Mouse (Mus musculus) lung, postnatal 36 days (tissue): ENCODE measurements around the gene N4bp2l1.
A peak's percentile ranks its signal among the peaks of the same experiment; 100 is the strongest.

ENCODE experiments used
- DNase-seq: peaks from one replicate; pipeline ENCODE4 v3.0.0; 2022; ENCODE audit warnings: mixed read lengths

Gene N4bp2l1

DNA sequence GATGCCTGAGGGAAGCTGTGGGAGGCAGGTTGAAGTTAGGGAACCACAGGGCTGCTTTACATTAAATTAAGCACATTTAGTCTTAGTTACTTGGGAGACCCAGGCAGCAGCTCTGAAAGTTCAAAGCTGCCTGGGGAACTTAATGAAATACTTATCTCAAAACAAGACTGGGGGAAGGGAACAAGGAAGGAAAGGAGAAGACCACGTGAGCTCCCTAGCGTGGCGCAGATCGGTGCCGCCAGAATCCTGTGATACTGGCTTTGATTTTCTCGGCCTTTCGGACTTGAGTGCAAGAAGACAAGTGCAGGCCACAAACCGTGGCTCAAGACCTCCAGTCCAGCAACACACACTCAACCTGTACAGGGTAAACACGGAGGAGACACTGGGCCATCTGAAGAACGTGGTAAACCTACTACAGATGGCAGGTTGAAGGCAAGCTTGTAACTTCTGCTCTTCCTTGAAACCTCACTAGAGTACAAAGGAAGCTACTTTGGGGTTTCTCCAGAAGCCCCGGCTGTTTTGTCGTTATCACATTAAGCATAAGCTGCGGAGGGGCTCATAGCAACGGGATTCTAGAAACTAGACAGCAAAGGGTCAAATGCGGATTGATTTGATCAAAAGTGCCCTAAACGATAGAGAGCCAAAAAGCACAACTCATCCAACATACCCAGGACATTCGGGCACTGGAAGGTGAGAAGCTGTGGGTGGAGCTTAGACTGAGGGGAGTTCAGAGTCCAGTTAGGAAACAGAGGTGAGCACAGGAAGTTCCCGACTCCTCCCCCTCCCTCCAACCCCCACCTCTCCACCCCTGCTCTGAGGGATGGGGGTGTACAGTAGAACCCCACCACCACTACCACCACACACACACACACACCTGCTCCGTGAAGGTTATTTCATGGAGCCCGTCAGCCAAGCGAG is 1.5 kb upstream of the N4bp2l1 start:
- no peak for DNase-seq

DNA sequence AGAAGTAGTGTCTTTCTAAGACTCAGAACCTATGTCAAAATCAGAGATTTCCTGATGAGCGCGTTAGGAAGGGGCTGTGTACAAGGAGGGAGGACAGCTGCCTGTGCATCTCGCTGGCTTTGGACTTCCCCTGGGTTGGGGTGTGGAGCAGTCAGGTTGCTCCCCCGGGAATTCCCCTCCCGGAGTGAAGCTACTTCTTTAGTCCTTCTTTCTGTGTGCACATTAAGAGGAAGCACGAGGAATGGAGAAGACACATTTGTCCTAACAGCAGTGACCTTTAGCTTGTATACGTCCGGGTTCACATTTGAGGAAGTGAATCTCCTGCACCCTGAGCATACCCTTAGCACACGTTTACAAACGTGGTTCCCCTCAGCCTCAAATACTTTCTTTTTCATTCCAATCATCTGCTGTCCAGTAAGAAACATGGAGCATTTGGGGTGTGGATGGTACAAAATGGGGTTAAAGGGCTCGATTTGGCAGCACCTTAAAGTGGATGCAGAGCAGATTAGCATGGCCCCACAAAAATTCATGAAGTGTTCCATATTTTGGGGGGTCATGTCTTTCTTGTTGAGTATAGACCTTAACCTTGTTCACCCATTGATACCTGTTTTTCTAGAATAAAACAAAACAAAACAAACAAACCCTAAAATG is 1.5 kb downstream of the N4bp2l1 start:
- DNase-seq, result no peak

GRCm38 (mm10) chr5:150594649-150595339 is 2.2 kb downstream of the N4bp2l1 start:
- no peak for DNase-seq

DNA sequence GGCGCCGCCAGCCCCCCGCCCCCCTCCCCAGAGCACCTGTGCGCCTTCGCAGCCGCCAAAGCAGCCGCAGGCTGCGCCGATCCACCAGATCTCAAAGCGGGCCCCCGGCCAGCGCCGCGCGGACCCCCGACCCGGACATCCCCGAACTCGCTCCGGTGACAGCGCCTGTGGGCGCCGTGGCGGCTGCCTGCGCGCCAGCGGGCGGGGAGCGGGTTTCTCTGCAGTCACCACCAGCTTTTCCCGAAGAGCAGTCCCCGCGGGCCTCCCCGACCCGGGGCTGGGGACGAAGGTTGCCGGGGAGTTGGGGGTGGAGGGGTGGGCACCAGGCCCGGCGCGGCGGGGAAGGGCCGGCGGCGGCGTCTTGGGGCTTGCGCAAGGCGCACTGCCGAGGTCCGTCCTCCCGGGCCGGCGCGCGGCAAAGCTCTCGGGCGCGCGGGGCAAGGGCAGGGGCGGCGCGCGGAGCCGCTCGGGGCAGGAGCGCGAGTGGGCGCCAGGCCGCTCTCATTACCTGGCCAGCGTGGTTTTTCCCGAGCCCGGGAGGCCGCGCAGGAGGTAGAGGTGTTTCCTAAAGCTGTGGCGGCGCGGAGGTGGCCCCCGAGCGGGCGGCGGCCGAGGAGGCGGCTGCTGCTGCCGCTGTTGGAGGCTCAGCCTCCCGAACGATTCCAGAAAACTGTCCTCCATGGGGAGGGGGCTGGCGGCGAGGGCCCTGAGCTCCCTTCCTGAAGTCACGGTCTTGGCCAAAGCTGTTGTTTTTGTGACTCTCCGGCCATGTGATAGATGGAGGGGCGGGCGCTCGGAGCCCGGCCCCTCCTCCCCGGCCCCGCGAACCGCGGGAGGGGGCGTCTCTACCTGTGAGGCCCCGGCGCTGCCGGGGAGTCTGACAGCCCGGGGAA is 3.0 kb downstream of the N4bp2l1 start:
- DNase-seq, result peak; percentile 71

DNA sequence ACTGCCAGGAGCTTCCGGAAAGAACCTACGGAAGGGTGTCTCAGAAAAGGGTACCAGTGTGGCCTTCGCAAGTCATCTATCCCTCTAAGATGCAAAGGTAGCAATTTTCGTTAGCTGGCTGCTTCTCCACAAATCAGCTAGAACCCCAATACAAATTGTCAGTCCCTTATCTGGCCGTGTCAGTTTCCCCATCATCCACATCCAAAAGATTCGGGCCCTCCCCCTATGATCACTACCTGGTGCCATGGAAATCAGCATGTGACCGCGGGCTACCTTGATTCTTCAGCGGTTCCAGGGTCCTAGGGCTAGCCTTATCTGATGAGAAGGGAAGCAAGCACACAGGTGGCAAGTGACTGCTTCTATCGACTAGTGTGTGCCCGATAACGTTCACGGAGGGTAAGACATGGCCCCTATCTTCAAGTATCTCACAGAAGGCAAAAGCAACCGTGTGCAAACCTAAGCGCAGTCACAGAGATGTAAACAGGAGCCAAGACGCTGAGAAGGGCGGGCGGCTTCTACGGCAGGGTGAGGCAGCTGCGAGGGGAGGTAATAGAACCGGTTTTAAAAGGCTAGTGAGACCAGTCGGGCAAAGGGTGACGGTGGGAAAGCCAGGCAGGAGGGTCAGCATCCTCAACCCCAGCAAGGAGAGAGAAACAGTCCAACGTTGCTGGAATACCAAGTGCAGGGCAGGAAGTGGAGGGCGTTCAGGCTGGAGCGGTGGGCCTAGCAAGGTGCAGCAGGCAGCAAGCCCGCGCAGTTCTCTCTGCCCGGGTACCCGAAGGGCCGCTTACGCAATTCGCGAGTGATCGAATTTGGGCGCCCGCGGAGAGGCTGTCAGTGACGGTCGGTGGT is 3.9 kb downstream of the N4bp2l1 start:
- DNase-seq, result peak; percentile 61

GRCm38 (mm10) chr5:150592186-150592903 is 4.6 kb downstream of the N4bp2l1 start:
- DNase-seq, result no peak

GRCm38 (mm10) chr5:150589945-150590344 is 7.0 kb downstream of the N4bp2l1 start:
- no peak for DNase-seq

DNA sequence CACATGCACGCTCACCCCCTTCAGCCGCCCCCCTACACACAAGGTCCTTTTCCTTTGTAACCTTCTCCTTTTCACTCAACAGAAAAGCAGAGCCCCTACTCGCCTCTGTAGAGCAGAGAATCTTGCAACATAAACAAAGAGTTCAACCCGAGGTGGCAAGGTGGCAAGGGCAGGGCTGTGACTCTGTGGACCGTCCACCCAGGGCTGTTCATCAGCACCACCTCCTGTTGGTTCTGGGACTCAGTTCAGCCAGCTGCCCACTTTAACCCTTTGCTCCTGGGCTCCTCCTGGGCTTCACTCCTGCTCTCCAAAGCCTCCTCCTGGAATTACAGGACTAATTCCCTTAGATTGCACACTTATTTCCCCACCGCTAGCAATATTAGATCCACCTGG is 12.7 kb downstream of the N4bp2l1 start:
- DNase-seq, result no peak

GRCm38 (mm10) chr5:150583622-150584336 is 13.2 kb downstream of the N4bp2l1 start:
- DNase-seq, result peak; percentile 65

DNA sequence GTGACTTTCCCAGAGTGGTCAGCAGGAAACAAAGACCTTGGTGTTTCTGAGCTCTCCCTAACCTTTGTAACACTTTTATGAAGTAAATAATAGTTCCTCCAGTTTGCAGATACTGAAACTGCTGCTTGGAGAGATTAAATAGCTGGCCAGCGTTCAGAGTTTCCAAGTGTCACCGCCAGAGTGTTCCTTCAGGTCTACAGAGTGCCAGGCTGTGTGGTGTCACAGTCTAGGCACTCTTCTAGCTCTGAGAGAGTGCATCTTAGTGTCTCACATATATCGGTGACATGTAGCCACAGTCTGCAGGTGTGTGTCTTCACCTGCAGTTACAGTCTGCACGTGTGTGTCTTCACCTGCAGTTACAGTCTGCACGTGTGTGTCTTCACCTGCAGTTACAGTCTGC is 13.8 kb downstream of the N4bp2l1 start:
- no peak for DNase-seq

DNA sequence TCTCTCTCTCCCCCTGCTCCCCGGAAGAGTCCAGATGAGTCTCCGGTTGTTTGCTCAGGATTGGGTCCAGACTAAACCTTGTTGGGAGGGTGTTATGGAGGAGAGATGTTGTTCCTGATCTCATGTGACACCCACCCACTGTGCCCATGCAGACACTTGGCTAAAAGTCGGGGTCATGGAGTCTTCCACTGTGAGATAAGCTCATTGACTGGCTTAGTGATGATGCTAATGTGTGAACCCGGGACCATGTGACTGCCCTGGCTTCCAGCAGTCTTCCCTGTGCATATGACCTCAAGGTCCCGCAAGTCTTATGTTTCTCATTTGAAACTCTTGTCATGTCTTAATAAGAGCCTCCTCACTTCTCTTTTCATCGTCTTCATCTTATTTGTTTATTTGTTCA is 15.8 kb downstream of the N4bp2l1 start:
- no peak for DNase-seq

GRCm38 (mm10) chr5:150578613-150579171 is 18.3 kb downstream of the N4bp2l1 start:
- DNase-seq, result no peak

DNA sequence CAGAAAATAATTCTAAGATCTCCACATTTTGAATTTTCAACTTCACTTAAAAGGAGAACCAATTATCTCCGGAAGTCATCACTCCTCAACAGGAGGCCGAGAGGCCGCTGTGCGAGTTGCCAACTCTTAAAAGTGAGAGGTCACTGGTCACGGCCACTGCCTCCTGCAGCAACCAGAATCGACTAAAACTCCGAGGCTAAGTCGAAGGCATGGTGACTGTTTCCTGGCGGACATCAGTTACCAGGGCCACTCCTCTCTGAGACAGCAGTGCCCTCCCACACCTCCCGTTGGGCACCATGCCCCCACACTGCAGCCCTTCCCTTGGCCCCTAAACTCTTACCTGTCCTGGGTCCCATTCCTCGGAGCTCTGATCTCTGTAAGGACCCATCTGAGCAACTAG is 20.2 kb downstream of the N4bp2l1 start:
- DNase-seq, result no peak

- DNase-seq, result no peak
Measured at GRCm38 (mm10) chr5:150574885-150575284, 22.1 kb downstream of the N4bp2l1 start.

DNA sequence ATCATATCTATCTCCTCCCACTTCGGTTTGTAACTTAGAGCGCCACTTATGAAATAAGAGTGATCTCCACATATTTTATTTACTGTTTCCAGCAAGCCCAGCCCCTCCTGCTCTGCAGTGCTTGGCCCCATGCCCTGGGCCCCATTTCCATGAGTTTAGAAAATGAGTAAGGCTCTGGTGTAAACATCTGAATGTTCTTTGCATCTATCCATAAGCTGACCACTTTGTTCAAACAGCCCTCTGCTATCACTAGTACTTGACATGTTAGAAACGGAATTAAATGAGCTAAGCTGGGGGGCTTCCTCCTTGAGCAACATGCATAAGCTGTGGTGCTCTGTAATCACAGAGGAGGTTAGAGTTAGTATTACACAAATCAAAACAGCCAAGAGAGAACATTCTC is 22.6 kb downstream of the N4bp2l1 start:
- peak; percentile 29 for DNase-seq

DNA sequence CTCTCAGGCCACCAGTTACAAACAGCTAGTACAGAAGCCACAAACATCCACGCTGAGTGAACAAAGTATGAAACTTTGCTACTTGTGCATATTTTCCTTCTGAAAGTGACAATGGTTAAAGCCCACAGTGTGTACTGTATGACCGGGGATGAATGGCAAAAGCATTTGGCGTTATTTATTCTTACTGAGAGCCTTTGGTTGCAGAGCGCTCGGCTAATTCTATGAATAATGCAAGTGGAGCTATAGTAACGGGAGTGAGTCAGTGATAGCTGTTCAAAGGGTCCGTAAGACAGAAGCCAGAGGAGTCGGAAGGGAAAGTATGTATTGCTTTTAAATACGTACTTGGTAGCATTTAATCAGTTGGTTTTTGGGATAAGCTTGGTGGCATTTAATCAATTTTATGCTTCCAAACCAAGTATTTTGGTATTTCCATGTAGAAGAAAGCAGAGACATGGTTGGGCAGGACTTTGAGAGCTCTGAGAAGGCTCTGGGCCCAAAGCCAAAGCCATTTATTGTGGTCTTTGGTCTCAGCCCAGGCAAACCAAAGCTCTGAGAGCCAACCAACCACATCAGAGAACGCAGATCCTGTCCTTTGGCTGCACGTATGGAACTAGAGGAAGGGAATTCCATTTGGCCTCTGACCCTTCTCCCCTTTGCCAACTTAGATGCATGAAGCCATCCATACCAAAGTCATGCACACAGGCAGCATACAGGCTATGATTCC is 26.3 kb downstream of the N4bp2l1 start:
- DNase-seq, result no peak

DNA sequence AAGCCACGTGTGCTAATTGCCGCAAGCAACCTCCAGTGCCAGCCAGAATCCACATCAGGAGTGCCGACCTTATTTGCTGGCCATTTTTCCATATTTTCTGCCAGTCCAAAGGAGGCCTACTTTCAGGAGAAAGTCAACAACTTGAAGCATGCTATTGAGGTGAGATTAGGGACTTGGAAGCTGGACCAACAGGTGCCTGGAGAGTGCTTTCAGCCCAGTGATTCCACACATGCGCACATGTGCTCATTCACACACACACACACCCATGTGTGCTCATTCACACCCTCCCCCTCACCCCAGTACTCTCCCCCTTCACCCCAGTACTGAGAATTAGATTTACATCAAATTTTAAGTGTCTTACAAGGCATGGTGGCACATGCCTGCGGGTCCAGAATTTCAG is 30.0 kb downstream of the N4bp2l1 start:
- peak; percentile 67 for DNase-seq

- DNase-seq, result no peak
Measured at GRCm38 (mm10) chr5:150566226-150566625, 30.8 kb downstream of the N4bp2l1 start.

DNA sequence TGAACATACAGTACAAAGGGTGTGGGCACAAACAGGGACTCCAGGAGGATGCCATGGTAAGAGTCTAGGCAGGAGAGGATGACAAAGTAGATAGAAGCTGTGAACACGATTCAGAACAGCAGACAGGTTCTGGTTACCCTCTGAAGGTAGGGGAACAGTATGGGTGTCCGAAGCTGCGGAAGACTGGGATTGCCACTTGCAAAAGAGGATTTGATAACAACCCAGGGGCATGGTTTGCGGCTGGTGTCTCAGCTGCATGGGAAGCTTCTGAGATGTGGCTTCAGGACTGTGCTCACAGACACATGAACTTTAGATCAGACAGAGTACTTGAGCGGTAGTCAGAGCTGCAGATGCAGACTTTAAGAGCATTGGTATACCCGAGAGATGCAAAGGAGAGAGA is 32.6 kb downstream of the N4bp2l1 start:
- no peak for DNase-seq
